ENCODE assay signal across 15 mouse cellular contexts in the genomic region with DNA sequence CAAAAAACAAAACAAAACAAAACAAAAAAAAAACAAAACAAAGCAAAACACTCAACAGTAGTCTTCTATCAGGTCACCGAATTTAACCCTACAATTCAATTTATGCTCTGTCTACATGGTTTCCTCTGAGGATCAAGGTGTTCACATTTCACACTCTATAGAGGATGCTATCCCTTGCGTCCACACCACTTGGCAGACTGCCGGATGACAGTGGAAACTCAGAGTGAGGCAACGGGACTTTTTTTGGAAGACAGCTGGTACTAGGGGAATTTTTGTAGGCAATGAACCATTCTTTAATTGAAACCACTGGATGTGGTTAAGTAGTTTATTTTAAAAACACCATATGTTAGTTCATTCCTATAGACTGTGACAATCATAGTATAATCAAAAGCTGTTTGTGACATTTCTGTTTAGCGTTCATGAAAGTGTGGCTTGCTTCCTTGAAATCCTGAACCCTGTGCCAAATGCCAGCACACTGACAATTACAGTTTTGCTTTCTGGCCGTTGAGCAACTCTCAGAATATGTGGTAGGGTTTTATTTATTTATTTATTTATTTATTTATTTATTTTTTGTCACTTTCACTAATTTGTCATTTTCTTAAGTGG.
DNase-seq lines count a peak whose midpoint lies in the region; TF ChIP-seq lines count a peak whose summit lies in the region.
"Had no signal": no experiment of that assay in that cellular context is flagged by ENCODE, and none has a peak within 500 bp of the region (broad histone marks: within the 10 kb centered on the region; RNA-seq: fewer than 3 reads in every experiment).

No protein-coding gene starts in this region.

- no peaks in the 10 kb centered on the region; the same call in 1 of the 2 replicates for H3K36me3 ChIP-seq in liver, adult 2 months (ENCODE audit: control insufficient read depth, insufficient read depth, low read length)
- H3K36me3 ChIP-seq: G1E; hindbrain, embryonic 15.5 days; liver, embryonic 12.5 days had no signal

- peaks cover 15% of the 10 kb centered on the region; the same call in 1 of the 2 replicates for H3K4me1 ChIP-seq in cerebellum, adult 2 months (ENCODE audit: control insufficient read depth, insufficient read depth, low read length)
- peaks cover 12% of the 10 kb centered on the region for H3K4me1 ChIP-seq in liver, adult 2 months (ENCODE audit: control insufficient read depth, insufficient read depth, low read length)
- H3K4me1 ChIP-seq: forebrain, embryonic 13.5 days; hindbrain, embryonic 15.5 days had no signal

- peak; percentile 66 to 67 for DNase-seq in cerebellum, adult 2 months
- no peak for DNase-seq in cerebellum, adult 11-12 months
- DNase-seq in liver, adult 2 months (ENCODE audit: extremely low read depth, low read depth, low spot score): peak; percentile 39
- DNase-seq in liver: no peak
- DNase-seq in 3T3-L1 (ENCODE audit: low read depth, low spot score): peak; percentile 87
- peak; percentile 69 for DNase-seq in brain, adult 2 months (ENCODE audit: low read depth, low spot score)
- DNase-seq in thymus, postnatal 4 days: no peak
- no peak for DNase-seq in adrenal gland, postnatal 10 days
- DNase-seq: kidney, adult 18-20 months; kidney, postnatal 25 days; midbrain, embryonic 14.5 days had no signal

- H3K27me3 ChIP-seq in cerebellum, adult 2 months (ENCODE audit: control insufficient read depth, insufficient read depth, low read length): no peaks in the 10 kb centered on the region
- no peaks in the 10 kb centered on the region for H3K27me3 ChIP-seq in liver, adult 2 months (ENCODE audit: control insufficient read depth, insufficient read depth, low read length)
- H3K27me3 ChIP-seq: forebrain, embryonic 13.5 days; hindbrain, embryonic 15.5 days; liver, embryonic 12.5 days had no signal

- no peak overlapping the region for H3K27ac ChIP-seq in cerebellum, adult 2 months (ENCODE audit: insufficient read depth, low read length)
- H3K27ac ChIP-seq in liver, adult 2 months (replicated peaks; ENCODE audit: insufficient read depth, low read depth, low read length): no peak overlapping the region
- H3K27ac ChIP-seq: forebrain, embryonic 13.5 days; hindbrain, embryonic 15.5 days; liver, embryonic 12.5 days had no signal

- no peaks in the 10 kb centered on the region; the same call in 1 of the 2 replicates for H3K79me2 ChIP-seq in liver, adult 2 months (ENCODE audit: control insufficient read depth, insufficient read depth, low read length)

- H3K9ac ChIP-seq in liver, adult 2 months (ENCODE audit: low read depth, low read length): no peak overlapping the region
- H3K9ac ChIP-seq: forebrain, embryonic 13.5 days; hindbrain, embryonic 15.5 days; liver, embryonic 12.5 days had no signal

- no peak for TF ChIP-seq CTCF in cerebellum, adult 2 months (IDR thresholded peaks at IDR 0.05; ENCODE audit: borderline replicate concordance, insufficient read depth, low read depth, low read length)
- no peak for TF ChIP-seq CTCF in liver, adult 2 months (IDR thresholded peaks at IDR 0.05; ENCODE audit: low read depth, low read length)

- H3K4me3 ChIP-seq in cerebellum, adult 2 months (replicated peaks; ENCODE audit: insufficient read depth, low read depth, low read length): no peak overlapping the region
- no peak overlapping the region for H3K4me3 ChIP-seq in liver, adult 2 months (ENCODE audit: insufficient read depth, low read depth, low read length)
- H3K4me3 ChIP-seq: forebrain, embryonic 13.5 days; hindbrain, embryonic 15.5 days; liver, embryonic 12.5 days had no signal

- 20% methylated on average over 6 of the region's 6 CpGs for WGBS in cerebellum, adult 2 months
- 38% methylated on average over 6 of the region's 6 CpGs for WGBS in liver, adult 2 months

- no peak for TF ChIP-seq POLR2A in cerebellum, adult 2 months (IDR thresholded peaks at IDR 0.05; ENCODE audit: borderline replicate concordance, insufficient read depth, low read length)
- no peak for TF ChIP-seq POLR2A in liver, adult 2 months (IDR thresholded peaks at IDR 0.05; ENCODE audit: extremely low read depth, insufficient read depth, low read length)

Comparison
In these comparisons a context has a peak if more than half of its experiments do, and no peak if none do; other contexts are left out.
1. DNase-seq: peak in cerebellum, adult 2 months (2 of 2), liver, adult 2 months (single experiment), 3T3-L1 (single experiment) and brain, adult 2 months (single experiment); none in cerebellum, adult 11-12 months (single experiment), liver (single experiment), thymus, postnatal 4 days (single experiment) and adrenal gland, postnatal 10 days (single experiment).